In the genomic region with DNA sequence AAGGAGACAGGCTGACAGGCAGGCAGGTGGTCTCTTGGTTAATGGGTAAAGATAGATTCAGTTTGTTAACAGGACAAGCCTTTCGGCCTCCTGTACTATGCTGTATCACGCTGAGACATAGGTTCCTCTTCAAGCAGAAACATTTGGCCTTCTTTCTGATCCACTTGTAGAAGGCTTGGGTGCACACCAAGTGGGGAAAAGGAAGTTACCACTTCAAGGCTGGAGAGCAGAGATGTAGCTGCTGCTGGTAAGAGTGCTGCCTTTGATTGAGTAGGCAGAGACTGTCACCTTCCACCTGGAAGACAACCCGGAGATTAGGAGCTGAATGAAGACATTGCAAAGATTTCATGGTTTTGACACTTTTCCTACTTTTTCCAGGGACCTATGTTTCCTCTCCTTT, we compare ENCODE assay signal across 8 mouse cellular contexts. TPM values are rescaled to one million over a fixed set of nuclear protein-coding genes. Genes with fewer than 3 reads are reported as not detected.
DNase-seq lines count a peak whose midpoint lies in the region; ATAC-seq and TF ChIP-seq lines count a peak whose summit lies in the region.
"Had no signal": no experiment of that assay in that cellular context is flagged by ENCODE, and none has a peak within 500 bp of the region (broad histone marks: within the 10 kb centered on the region; RNA-seq: fewer than 3 reads in every experiment).

No protein-coding gene starts in this region.

- no peak for ATAC-seq in lung, embryonic 14.5 days (ENCODE audit: insufficient read depth)
- ATAC-seq in intestine, embryonic 15.5 days, result no peak

- no peak overlapping the region for H3K27ac ChIP-seq in lung, embryonic 14.5 days (ENCODE audit: low read depth)
- H3K27ac ChIP-seq in forebrain, embryonic 10.5 days, result peak overlapping the region; percentile 96; the same call in 1 of the 2 replicates
- H3K27ac ChIP-seq in intestine, embryonic 15.5 days, result no peak overlapping the region

- WGBS in lung, embryonic 14.5 days, result 41% methylated on average over 3 of the region's 3 CpGs
- WGBS in forebrain, embryonic 10.5 days, result 72% methylated on average over 3 of the region's 3 CpGs
- WGBS in intestine, embryonic 15.5 days, result 58% methylated on average over 3 of the region's 3 CpGs

- peak overlapping the region; percentile 74 for H3K4me3 ChIP-seq in lung, embryonic 14.5 days (ENCODE audit: low read depth, low read length)
- peak overlapping the region; percentile 89 for H3K4me3 ChIP-seq in forebrain, embryonic 10.5 days
- peak overlapping the region; percentile 79 for H3K4me3 ChIP-seq in intestine, embryonic 15.5 days (replicated peaks)

- no peak for TF ChIP-seq CTCF in lung, embryonic 14.5 days (IDR thresholded peaks at IDR 0.05; ENCODE audit: low read depth)

- H3K27me3 ChIP-seq in lung, embryonic 14.5 days (ENCODE audit: insufficient read depth, low read length), result no peaks in the 10 kb centered on the region
- no peaks in the 10 kb centered on the region for H3K27me3 ChIP-seq in forebrain, embryonic 10.5 days (ENCODE audit: poor library complexity, severe bottlenecking)
- H3K27me3 ChIP-seq in intestine, embryonic 15.5 days (replicated peaks), result no peaks in the 10 kb centered on the region
- H3K27me3 ChIP-seq in splenic B cell, adult 2 months (ENCODE audit: control insufficient read depth, insufficient read depth, low read length, poor library complexity, severe bottlenecking), result no peaks in the 10 kb centered on the region

- 0 out of 2 replicates have a peak overlapping the region, but pooled peaks have one; percentile 92 for H3K9ac ChIP-seq in lung, embryonic 14.5 days
- H3K9ac ChIP-seq in intestine, embryonic 15.5 days, result peak overlapping the region; percentile 76

- peak overlapping the region; percentile 62 for H3K4me2 ChIP-seq in lung, embryonic 14.5 days
- H3K4me2 ChIP-seq in intestine, embryonic 15.5 days (replicated peaks), result peak overlapping the region; percentile 74

- peaks cover 22% of the 10 kb centered on the region; the same call in 1 of the 2 replicates for H3K36me3 ChIP-seq in lung, embryonic 14.5 days (ENCODE audit: insufficient read depth)
- peaks cover 33% of the 10 kb centered on the region for H3K36me3 ChIP-seq in forebrain, embryonic 10.5 days (replicated peaks)
- H3K36me3 ChIP-seq in intestine, embryonic 15.5 days, result no peaks in the 10 kb centered on the region
- peaks cover 2% of the 10 kb centered on the region; the same call in 1 of the 2 replicates for H3K36me3 ChIP-seq in splenic B cell, adult 2 months (ENCODE audit: control insufficient read depth, insufficient read depth, low read length, poor library complexity, severe bottlenecking)

- no peaks in the 10 kb centered on the region for H3K9me3 ChIP-seq in lung, embryonic 14.5 days (ENCODE audit: low read depth, low read length)
- no peaks in the 10 kb centered on the region for H3K9me3 ChIP-seq in forebrain, embryonic 10.5 days
- H3K9me3 ChIP-seq in intestine, embryonic 15.5 days, result no peaks in the 10 kb centered on the region

- no peak for DNase-seq in lung, embryonic 14.5 days
- DNase-seq in lung, postnatal 36 days, result no peak
- DNase-seq in forebrain, embryonic 10.5 days (ENCODE audit: extremely low spot score, low spot score), result no peak
- peak; percentile 50 for DNase-seq in splenic B cell, adult 2 months (ENCODE audit: low read depth, low spot score)
- DNase-seq in right cerebral cortex, postnatal 4 days, result no peak
- no peak for DNase-seq in right cerebral cortex, adult 18-20 months
- DNase-seq: embryo, embryonic 11 days had no signal

- H3K4me1 ChIP-seq in lung, embryonic 14.5 days (ENCODE audit: insufficient read depth), result no peaks in the 10 kb centered on the region
- H3K4me1 ChIP-seq in forebrain, embryonic 10.5 days, result peaks cover 44% of the 10 kb centered on the region
- H3K4me1 ChIP-seq in intestine, embryonic 15.5 days (replicated peaks), result peaks cover 5% of the 10 kb centered on the region

RNA-seq across cellular contexts. Expression of a gene that starts 1.3 kb away (rescaled TPM):
- polyA plus RNA-seq in lung, embryonic 14.5 days (2014; fragmentation: Nextera tagmentation; extraction: Ambion mirVana), result 21.8 and 22.3 TPM in 2 replicates
- polyA plus RNA-seq in forebrain, embryonic 10.5 days (2016; fragmentation: Nextera tagmentation; extraction: Ambion mirVana), result 23.0 and 25.6 TPM in 2 replicates
- polyA plus RNA-seq in intestine, embryonic 15.5 days (2015; fragmentation: Nextera tagmentation; extraction: Ambion mirVana), result 33.9 and 36.6 TPM in 2 replicates
